In genomic region chr2:167347361-167347760, GRCm38 (mm10) we compare ENCODE assay signal across 8 mouse cellular contexts. TPM values are rescaled to one million over a fixed set of nuclear protein-coding genes. Genes with fewer than 3 reads are reported as not detected.
DNase-seq lines count a peak whose midpoint lies in the region; ATAC-seq and TF ChIP-seq lines count a peak whose summit lies in the region.

No protein-coding gene starts in this region.

- H3K9me3 ChIP-seq in megakaryocyte, embryonic 14.5 days = peaks cover 3% of the 10 kb centered on the region; the same call in 1 of the 2 replicates
- no peaks in the 10 kb centered on the region for H3K9me3 ChIP-seq in liver, embryonic 12.5 days (replicated peaks)
- no peaks in the 10 kb centered on the region for H3K9me3 ChIP-seq in stomach, postnatal 0 days (ENCODE audit: control insufficient read depth, low read length)

- ATAC-seq in megakaryocyte, adult 5-6 weeks (ENCODE audit: poor library complexity, severe bottlenecking) = no peak
- ATAC-seq in liver, embryonic 12.5 days = no peak
- ATAC-seq in stomach, postnatal 0 days (ENCODE audit: low FRiP score, low TSS enrichment) = no peak

- H3K27me3 ChIP-seq in megakaryocyte, embryonic 14.5 days (replicated peaks) = peaks cover 33% of the 10 kb centered on the region
- peaks cover 47% of the 10 kb centered on the region for H3K27me3 ChIP-seq in liver, embryonic 12.5 days (replicated peaks)
- no peaks in the 10 kb centered on the region for H3K27me3 ChIP-seq in stomach, postnatal 0 days (ENCODE audit: control insufficient read depth, insufficient read depth, low read length)

- WGBS in liver, embryonic 12.5 days (ENCODE audit: insufficient replicate concordance) = 70% methylated on average over 4 of the region's 4 CpGs
- 72% methylated on average over 4 of the region's 4 CpGs for WGBS in stomach, postnatal 0 days

- TF ChIP-seq CTCF in stomach, postnatal 0 days (IDR thresholded peaks at IDR 0.05; ENCODE audit: low read depth) = no peak

- peak; percentile 47 for DNase-seq in cerebellum, adult 9-10 months
- DNase-seq in cerebellum, postnatal 4 days (ENCODE audit: low spot score in 2 of 2) = no peak
- DNase-seq in stomach, postnatal 0 days (ENCODE audit: low spot score) = no peak
- DNase-seq in spleen, adult 18-20 months = no peak
- DNase-seq in spleen, adult 12 weeks (ENCODE audit: low spot score) = no peak

- peaks cover 70% of the 10 kb centered on the region for H3K4me1 ChIP-seq in megakaryocyte, embryonic 14.5 days
- H3K4me1 ChIP-seq in liver, embryonic 12.5 days = peaks cover 94% of the 10 kb centered on the region
- peaks cover 3% of the 10 kb centered on the region; the same call in 1 of the 2 replicates for H3K4me1 ChIP-seq in stomach, postnatal 0 days (replicated peaks; ENCODE audit: control insufficient read depth, insufficient read depth)

- peak overlapping the region; percentile 96 for H3K4me2 ChIP-seq in liver, embryonic 12.5 days
- H3K4me2 ChIP-seq in stomach, postnatal 0 days (replicated peaks; ENCODE audit: low read depth) = no peak overlapping the region

- TF ChIP-seq EP300 in stomach, postnatal 0 days (optimal IDR thresholded peaks at IDR 0.05) = no peak

- H3K4me3 ChIP-seq in megakaryocyte, embryonic 14.5 days (replicated peaks) = peak overlapping the region; percentile 24
- H3K4me3 ChIP-seq in liver, embryonic 12.5 days = peak overlapping the region; percentile 76
- 0 out of 2 replicates have a peak overlapping the region, but pooled peaks have one; percentile 81 for H3K4me3 ChIP-seq in stomach, postnatal 0 days (ENCODE audit: low read depth, low read length)

- H3K27ac ChIP-seq in liver, embryonic 12.5 days = no peak overlapping the region
- no peak overlapping the region for H3K27ac ChIP-seq in stomach, postnatal 0 days (replicated peaks)

- H3K36me3 ChIP-seq in megakaryocyte, embryonic 14.5 days (replicated peaks; ENCODE audit: low read length) = no peaks in the 10 kb centered on the region
- 0 out of 2 replicates have a peak, but pooled peaks cover 3% of the 10 kb centered on the region for H3K36me3 ChIP-seq in liver, embryonic 12.5 days
- H3K36me3 ChIP-seq in stomach, postnatal 0 days (ENCODE audit: control insufficient read depth, insufficient read depth, low read length) = no peaks in the 10 kb centered on the region

- H3K9ac ChIP-seq in liver, embryonic 12.5 days = peak overlapping the region; percentile 90; the same call in 1 of the 2 replicates
- H3K9ac ChIP-seq in stomach, postnatal 0 days (ENCODE audit: low read length) = no peak overlapping the region

RNA-seq across cellular contexts. Expression of gene B4galt5, which starts 1.6 kb away (rescaled TPM):
- 3.7 and 4.1 TPM in 2 replicates for polyA plus RNA-seq in megakaryocyte, embryonic 14.5 days (2012; ENCODE audit: insufficient read depth, low replicate concordance)
- total RNA-seq in megakaryocyte, adult 5-6 weeks (2015) = 62.5 and 80.6 TPM in 2 replicates
- total RNA-seq in megakaryocyte, adult 5-6 weeks (2017) = 52.4 and 67.3 TPM in 2 replicates
- 8.1 and 9.9 TPM in 2 replicates for polyA plus RNA-seq in liver, embryonic 12.5 days (2016; fragmentation: Nextera tagmentation; extraction: Ambion mirVana)
- 4.5 and 6.0 TPM in 2 replicates for polyA plus RNA-seq in stomach, postnatal 0 days (2015; fragmentation: Nextera tagmentation; extraction: Ambion mirVana)

Comparison
In these comparisons a context has a peak if more than half of its experiments do, and no peak if none do; other contexts are left out.
1. H3K4me3 ChIP-seq: peak in every context shown above with its lines; median percentile 81 in stomach, postnatal 0 days; 76 in liver, embryonic 12.5 days; 24 in megakaryocyte, embryonic 14.5 days.